22 mouse cellular contexts compared by ENCODE assay signal in the genomic region with DNA sequence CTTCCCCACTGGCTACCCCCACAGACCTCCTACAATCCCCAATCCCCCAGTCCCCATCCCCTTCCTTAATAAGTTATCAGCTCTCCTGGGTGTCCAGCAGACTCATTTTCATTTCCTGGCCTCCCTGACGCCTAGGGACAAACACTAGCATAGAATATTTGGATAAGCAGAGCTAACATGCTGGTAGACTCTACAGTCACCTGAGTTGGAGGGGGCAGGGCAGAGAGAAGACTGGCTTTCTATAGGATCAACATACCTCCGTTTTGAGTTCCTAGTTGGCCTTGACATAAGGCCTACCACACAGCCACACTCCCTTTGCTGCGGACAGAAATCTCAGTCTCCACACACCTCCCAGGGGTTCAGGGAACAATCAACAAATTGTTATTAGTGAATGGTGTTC.
"Had no signal": no experiment of that assay in that cellular context is flagged by ENCODE, and none has a peak within 500 bp of the region (broad histone marks: within the 10 kb centered on the region; RNA-seq: fewer than 3 reads in every experiment).

No protein-coding gene starts in this region.

- H3K4me3 ChIP-seq: liver, embryonic 13.5 days; liver, embryonic 15.5 days; lung, embryonic 15.5 days; megakaryocyte, embryonic 14.5 days; midbrain, embryonic 13.5 days; midbrain, embryonic 15.5 days; neural tube, embryonic 12.5 days; stomach, embryonic 15.5 days had no signal

- ATAC-seq: liver, postnatal 0 days; lung, postnatal 0 days; midbrain, embryonic 13.5 days; midbrain, embryonic 15.5 days had no signal

- H3K9me3 ChIP-seq: liver, embryonic 13.5 days; liver, embryonic 15.5 days; lung, embryonic 15.5 days; midbrain, embryonic 13.5 days; midbrain, embryonic 15.5 days; neural tube, embryonic 12.5 days; stomach, embryonic 15.5 days had no signal

- H3K4me1 ChIP-seq: liver, embryonic 13.5 days; midbrain, embryonic 13.5 days; midbrain, embryonic 15.5 days; neural tube, embryonic 12.5 days; stomach, embryonic 15.5 days had no signal

- H3K27me3 ChIP-seq: liver, embryonic 13.5 days; liver, embryonic 15.5 days; lung, embryonic 15.5 days; midbrain, embryonic 13.5 days; midbrain, embryonic 15.5 days; neural tube, embryonic 12.5 days; stomach, embryonic 15.5 days had no signal

- H3K4me2 ChIP-seq: liver, embryonic 13.5 days; liver, embryonic 15.5 days; lung, embryonic 15.5 days; midbrain, embryonic 11.5 days; midbrain, embryonic 13.5 days; midbrain, embryonic 15.5 days; neural tube, embryonic 12.5 days; stomach, embryonic 15.5 days had no signal

- DNase-seq: liver, embryonic 13.5 days; liver, postnatal 0 days; lung, adult 2 months; lung, postnatal 14 days; lung, postnatal 36 days; right cerebral cortex, adult 18-20 months; right cerebral cortex, postnatal 25 days; right cerebral cortex, postnatal 4 days; spleen, adult 18-20 months; thymus, adult 2 months; thymus, postnatal 25 days; thymus, postnatal 4 days had no signal

- H3K36me3 ChIP-seq: liver, embryonic 13.5 days; liver, embryonic 15.5 days; lung, embryonic 15.5 days; midbrain, embryonic 13.5 days; midbrain, embryonic 15.5 days; neural tube, embryonic 12.5 days; stomach, embryonic 15.5 days had no signal

- H3K27ac ChIP-seq: liver, embryonic 13.5 days; liver, embryonic 15.5 days; macrophage; midbrain, embryonic 13.5 days; midbrain, embryonic 15.5 days; neural tube, embryonic 12.5 days; stomach, embryonic 15.5 days had no signal

- H3K9ac ChIP-seq: liver, embryonic 13.5 days; liver, embryonic 15.5 days; liver, postnatal 0 days; lung, embryonic 15.5 days; midbrain, embryonic 13.5 days; midbrain, embryonic 15.5 days; neural tube, embryonic 12.5 days; stomach, embryonic 15.5 days had no signal
